Mouse (Mus musculus): ENCODE results near the gene Osbpl8. TPM values are rescaled to one million over a fixed set of nuclear protein-coding genes. Genes with fewer than 3 reads are reported as not detected.
"Not testable (repeated sequence)": the region's sequence is repeated elsewhere in the genome, so short reads cannot be mapped to it uniquely, and the experiment has no call there.

Gene Osbpl8
- total and polyA plus RNA-seq, 2 experiments from 2014 or later, result 16.6 to 89.5 TPM

- peak; percentile 44; the same call in 1 of the 2 replicates for TF ChIP-seq CTCF (IDR thresholded peaks at IDR 0.05; ENCODE audit: low read depth)
- Histone ChIP-seq H3K27me3 (ENCODE audit: insufficient read depth, low read length) (no peaks in the 10 kb centered on the region), H3K4me2 (ENCODE audit: low read depth) (no peak overlapping the region), H3K4me3 (ENCODE audit: low read depth, low read length) (no peak overlapping the region), H3K27ac (ENCODE audit: low read depth, low read length) (no peak overlapping the region), H3K9ac (no peak overlapping the region), H3K4me1 (ENCODE audit: insufficient read depth) (0 out of 2 replicates have a peak, but pooled peaks cover 5% of the 10 kb centered on the region), H3K9me3 (ENCODE audit: low read length) (no peaks in the 10 kb centered on the region), H3K36me3 (ENCODE audit: insufficient read depth) (no peaks in the 10 kb centered on the region)
- 82% methylated on average over 1 of the region's 1 CpGs for WGBS
- no peak for ATAC-seq
- no peak for DNase-seq
These were observed 21.2 kb downstream of the Osbpl8 start for GRCm38 (mm10) chr10:111185574-111186269.

DNA sequence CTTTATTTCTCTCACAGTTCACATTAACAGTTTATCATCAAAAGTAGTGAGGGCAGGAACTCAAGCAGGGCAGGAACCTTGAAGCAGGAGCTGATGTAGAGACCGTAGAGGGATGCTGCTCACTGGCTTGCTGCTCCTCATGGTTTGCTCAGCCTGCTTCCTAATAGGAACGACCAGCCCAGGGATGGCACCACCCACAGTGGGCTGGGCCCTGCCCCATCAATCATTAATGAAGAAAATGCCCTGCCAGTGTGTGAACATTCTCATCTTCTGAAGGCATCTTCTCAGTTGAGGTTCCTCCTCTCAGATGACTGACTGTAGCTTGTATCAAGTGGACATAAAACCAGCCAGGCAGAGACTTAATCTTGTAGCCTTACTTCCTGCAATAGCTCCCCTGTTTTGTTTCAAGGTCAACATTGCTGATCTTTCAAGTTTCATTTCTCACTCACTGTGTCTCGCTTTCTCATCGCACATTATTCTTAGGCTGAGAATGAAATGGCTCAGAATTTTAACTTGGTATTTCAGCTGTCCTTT is 24.5 kb downstream of the Osbpl8 start:
- Histone ChIP-seq H3K27ac (ENCODE audit: low read depth, low read length) (no peak overlapping the region), H3K36me3 (ENCODE audit: insufficient read depth) (no peaks in the 10 kb centered on the region), H3K27me3 (ENCODE audit: insufficient read depth, low read length) (no peaks in the 10 kb centered on the region), H3K4me3 (ENCODE audit: low read depth, low read length) (no peak overlapping the region), H3K9me3 (ENCODE audit: low read length) (no peaks in the 10 kb centered on the region), H3K4me2 (ENCODE audit: low read depth) (no peak overlapping the region), H3K9ac (no peak overlapping the region), H3K4me1 (ENCODE audit: insufficient read depth) (0 out of 2 replicates have a peak, but pooled peaks cover 5% of the 10 kb centered on the region)
- 72% methylated on average over 4 of the region's 4 CpGs for WGBS
- no peak for TF ChIP-seq CTCF (IDR thresholded peaks at IDR 0.05; ENCODE audit: low read depth)
- no peak for ATAC-seq
- no peak for DNase-seq

GRCm38 (mm10) chr10:111190110-111190795 is 25.7 kb downstream of the Osbpl8 start:
- 43% methylated on average over 6 of the region's 6 CpGs for WGBS
- DNase-seq (peak; percentile 78), ATAC-seq (peak; percentile 85)
- H3K4me3 ChIP-seq (ENCODE audit: low read depth, low read length), result no peak overlapping the region
- H3K4me2 ChIP-seq (ENCODE audit: low read depth), result no peak overlapping the region
- no peak overlapping the region for H3K9ac ChIP-seq
- H3K9me3 ChIP-seq (ENCODE audit: low read length), result no peaks in the 10 kb centered on the region
- no peaks in the 10 kb centered on the region for H3K4me1 ChIP-seq (ENCODE audit: insufficient read depth)
- no peaks in the 10 kb centered on the region for H3K36me3 ChIP-seq (ENCODE audit: insufficient read depth)
- TF ChIP-seq CTCF (IDR thresholded peaks at IDR 0.05; ENCODE audit: low read depth), result no peak
- H3K27ac ChIP-seq (ENCODE audit: low read depth, low read length), result peak overlapping the region; percentile 46
- no peaks in the 10 kb centered on the region for H3K27me3 ChIP-seq (ENCODE audit: insufficient read depth, low read length)

DNA sequence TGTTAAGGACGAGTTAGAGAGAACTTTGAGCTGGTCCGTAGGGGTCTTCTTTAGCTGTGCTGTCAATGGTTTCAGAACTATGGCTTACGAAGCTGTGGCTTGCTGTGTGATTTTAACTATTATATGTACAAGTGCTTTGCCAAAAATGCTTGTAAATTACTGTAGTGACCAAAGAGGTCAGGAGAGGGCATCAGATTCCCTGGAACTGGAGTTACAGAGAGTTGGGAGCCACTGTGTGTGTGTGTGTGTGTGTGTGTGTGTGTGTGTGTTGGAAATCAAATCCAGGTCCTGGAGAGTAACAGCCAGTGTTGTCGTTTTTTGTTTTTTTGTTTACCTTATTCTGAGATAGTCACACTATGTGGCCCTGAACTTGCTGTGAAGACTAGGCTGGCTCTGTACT is 29.0 kb downstream of the Osbpl8 start:
- no peak overlapping the region for H3K4me3 ChIP-seq (ENCODE audit: low read depth, low read length)
- H3K9me3 ChIP-seq (ENCODE audit: low read length), result no peaks in the 10 kb centered on the region
- no peaks in the 10 kb centered on the region for H3K36me3 ChIP-seq (ENCODE audit: insufficient read depth)
- no peak for TF ChIP-seq CTCF (IDR thresholded peaks at IDR 0.05; ENCODE audit: low read depth)
- H3K4me1 ChIP-seq (ENCODE audit: insufficient read depth), result no peaks in the 10 kb centered on the region
- ATAC-seq (no peak), DNase-seq (no peak)
- no peak overlapping the region for H3K4me2 ChIP-seq (ENCODE audit: low read depth)
- 67% methylated on average over 4 of the region's 4 CpGs for WGBS
- H3K9ac ChIP-seq, result no peak overlapping the region
- no peak overlapping the region for H3K27ac ChIP-seq (ENCODE audit: low read depth, low read length)
- H3K27me3 ChIP-seq (ENCODE audit: insufficient read depth, low read length), result no peaks in the 10 kb centered on the region

DNA sequence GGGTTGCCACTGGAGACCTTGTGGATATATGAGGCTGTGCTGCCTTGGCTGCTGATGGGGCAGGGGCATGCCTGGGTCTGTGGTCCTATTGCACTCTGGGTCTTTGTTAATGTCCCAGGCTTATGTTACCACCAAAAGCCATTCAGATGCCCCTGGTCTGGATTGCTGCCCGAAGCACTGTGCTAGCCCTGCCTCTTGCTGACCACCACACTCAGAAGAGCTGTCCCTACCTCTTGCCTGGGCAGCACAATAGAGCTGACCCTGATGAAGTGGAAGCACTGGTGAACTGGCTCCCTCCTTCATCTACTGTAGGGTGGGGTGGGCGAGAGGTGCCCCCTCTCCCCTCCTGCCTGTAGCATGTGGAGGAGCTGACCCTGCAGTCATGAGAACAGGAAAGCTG is 31.6 kb downstream of the Osbpl8 start:
- no peak overlapping the region for H3K27ac ChIP-seq (ENCODE audit: low read depth, low read length)
- H3K36me3 ChIP-seq (ENCODE audit: insufficient read depth), result no peaks in the 10 kb centered on the region
- no peaks in the 10 kb centered on the region for H3K27me3 ChIP-seq (ENCODE audit: insufficient read depth, low read length)
- ATAC-seq (no peak), DNase-seq (no peak)
- H3K4me2 ChIP-seq (ENCODE audit: low read depth), result no peak overlapping the region
- no peak overlapping the region for H3K4me3 ChIP-seq (ENCODE audit: low read depth, low read length)
- no peaks in the 10 kb centered on the region for H3K4me1 ChIP-seq (ENCODE audit: insufficient read depth)
- no peak for TF ChIP-seq CTCF (IDR thresholded peaks at IDR 0.05; ENCODE audit: low read depth)
- no peaks in the 10 kb centered on the region for H3K9me3 ChIP-seq (ENCODE audit: low read length)
- WGBS, result 97% methylated on average over 2 of the region's 2 CpGs
- no peak overlapping the region for H3K9ac ChIP-seq

DNA sequence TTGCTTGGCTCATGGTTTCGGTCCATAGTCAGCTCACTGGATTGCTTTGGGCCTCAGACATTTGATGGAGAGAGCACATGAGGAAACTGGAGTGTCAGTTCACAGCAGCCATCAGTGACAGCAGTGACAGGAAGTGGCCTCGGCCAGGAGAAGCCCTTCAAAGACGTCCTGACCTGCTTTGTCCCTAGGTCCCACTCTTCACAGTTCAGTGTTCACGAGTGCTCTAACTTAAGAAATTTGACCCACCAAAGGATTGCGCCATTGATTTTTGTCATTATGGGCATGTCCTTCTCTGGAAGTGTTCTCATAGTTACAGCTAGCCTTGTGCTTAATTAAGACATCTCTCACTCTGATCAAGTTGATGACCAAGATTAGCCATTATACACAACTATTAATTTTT is 34.2 kb downstream of the Osbpl8 start:
- not testable (repeated sequence) for H3K4me2 ChIP-seq (ENCODE audit: low read depth); DNase-seq; H3K9ac ChIP-seq; H3K36me3 ChIP-seq (ENCODE audit: insufficient read depth); ATAC-seq; H3K4me3 ChIP-seq (ENCODE audit: low read depth, low read length); H3K27me3 ChIP-seq (ENCODE audit: insufficient read depth, low read length); H3K27ac ChIP-seq (ENCODE audit: low read depth, low read length); H3K4me1 ChIP-seq (ENCODE audit: insufficient read depth); H3K9me3 ChIP-seq (ENCODE audit: low read length)
- WGBS, result 73% methylated on average over 4 of the region's 5 CpGs

- Histone ChIP-seq H3K27me3 (ENCODE audit: insufficient read depth, low read length) (no peaks in the 10 kb centered on the region), H3K27ac (ENCODE audit: low read depth, low read length) (no peak overlapping the region), H3K9ac (no peak overlapping the region), H3K9me3 (ENCODE audit: low read length) (no peaks in the 10 kb centered on the region), H3K4me2 (ENCODE audit: low read depth) (no peak overlapping the region), H3K4me3 (ENCODE audit: low read depth, low read length) (no peak overlapping the region), H3K36me3 (ENCODE audit: insufficient read depth) (no peaks in the 10 kb centered on the region; the same call in 1 of the 2 replicates), H3K4me1 (ENCODE audit: insufficient read depth) (no peaks in the 10 kb centered on the region)
- WGBS, result 91% methylated on average over 7 of the region's 7 CpGs
- no peak for TF ChIP-seq CTCF (IDR thresholded peaks at IDR 0.05; ENCODE audit: low read depth)
- no peak for ATAC-seq
- DNase-seq, result no peak
These were observed 36.6 kb downstream of the Osbpl8 start for GRCm38 (mm10) chr10:111201120-111201519.
